Mouse (Mus musculus) adrenal gland, postnatal 10 days (tissue): ENCODE results near the gene Naa10. TPM values are rescaled to one million over a fixed set of nuclear protein-coding genes. Genes with fewer than 3 reads are reported as not detected.
A peak's percentile ranks its signal among the peaks of the same experiment; 100 is the strongest.

ENCODE experiments used
- DNase-seq: peaks from one replicate; pipeline ENCODE4 v3.0.0; 2021; ENCODE audit warnings: mixed read lengths
- long read RNA-seq, 2 experiments: library from polyadenylated mRNA; stranded (forward); transcript quantifications; one replicate each; pipeline ENCODE4 v2.0.0; 2021
- total RNA-seq, 2 experiments: library from RNA; stranded (reverse); gene quantifications; 2 replicates each; pipeline ENCODE4 v1.2.3; 2021

Gene Naa10
- total RNA-seq, result 10 to 100 TPM; 86.5 to 99.0 TPM
- long read RNA-seq, experiment 1, transcript Naa10-201 (8 exons, 962 nt), result minor isoform, 19 of 129 reads
- long read RNA-seq, experiment 1, transcript Naa10-203 (8 exons, 979 nt), result minor isoform, 9 of 129 reads
- long read RNA-seq, experiment 1, transcript Naa10-204 (8 exons, 1,031 nt), result major isoform, 82 of 129 reads
- long read RNA-seq, experiment 1, partial matches to known transcripts, result 5 of 129 reads
- long read RNA-seq, experiment 1, other reads (novel, unspliced or antisense), result 13 of 129 reads
- long read RNA-seq, experiment 2, transcript Naa10-204 (8 exons, 1,031 nt), result major isoform, 39 of 68 reads
- long read RNA-seq, experiment 2, transcript Naa10-201 (8 exons, 962 nt), result minor isoform, 11 of 68 reads
- long read RNA-seq, experiment 2, transcript Naa10-203 (8 exons, 979 nt), result minor isoform, 5 of 68 reads
- long read RNA-seq, experiment 2, partial matches to known transcripts, result 8 of 68 reads
- long read RNA-seq, experiment 2, other reads (novel, unspliced or antisense), result 2 of 68 reads

DNA sequence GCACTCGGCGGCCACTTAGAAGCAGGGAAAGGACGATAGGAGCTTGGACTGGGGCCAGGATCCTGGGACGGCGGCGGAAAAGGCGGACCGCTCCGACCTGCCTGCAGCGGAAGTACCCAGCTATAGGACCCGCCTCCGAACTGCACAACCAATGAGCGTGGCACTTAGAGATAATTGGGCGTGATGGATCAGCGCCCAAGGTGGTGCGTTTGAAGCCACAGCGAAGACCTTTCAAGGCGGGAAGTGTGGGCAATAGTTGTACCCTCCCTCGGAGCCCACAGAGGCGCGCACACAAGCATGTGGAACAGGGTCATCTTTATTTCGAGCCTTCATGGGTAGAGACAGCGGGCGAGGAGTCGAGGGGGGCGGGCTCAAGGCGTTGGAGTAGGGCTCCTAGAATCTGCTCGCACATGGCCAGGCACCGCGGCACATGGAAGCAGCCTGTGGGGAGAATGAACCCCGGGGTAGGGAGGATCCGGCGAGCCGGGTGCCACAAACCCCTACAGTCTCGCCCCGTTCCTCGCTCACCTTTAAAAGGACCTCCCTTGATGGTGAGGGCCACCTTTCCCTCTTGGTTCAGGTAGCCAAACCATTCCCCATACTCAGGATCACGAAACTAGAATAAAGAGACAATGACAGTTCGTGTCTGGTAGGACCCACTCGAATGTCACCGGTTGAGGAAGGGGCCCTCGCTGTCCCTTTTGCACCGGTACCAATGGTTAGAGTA lies at the start of gene Naa10, which contains the start of gene Arhgap4:
TSS of gene Naa10 (minus strand) at position 122 of the 727 bp plus-strand sequence.
TSS of gene Arhgap4 (minus strand) at position 48 of the 727 bp plus-strand sequence.
- DNase-seq, result peak; percentile 91

- DNase-seq, result no peak
These were observed 49.0 kb upstream of the Naa10 start for GRCm38 (mm10) chrX:73970781-73971180.

DNA sequence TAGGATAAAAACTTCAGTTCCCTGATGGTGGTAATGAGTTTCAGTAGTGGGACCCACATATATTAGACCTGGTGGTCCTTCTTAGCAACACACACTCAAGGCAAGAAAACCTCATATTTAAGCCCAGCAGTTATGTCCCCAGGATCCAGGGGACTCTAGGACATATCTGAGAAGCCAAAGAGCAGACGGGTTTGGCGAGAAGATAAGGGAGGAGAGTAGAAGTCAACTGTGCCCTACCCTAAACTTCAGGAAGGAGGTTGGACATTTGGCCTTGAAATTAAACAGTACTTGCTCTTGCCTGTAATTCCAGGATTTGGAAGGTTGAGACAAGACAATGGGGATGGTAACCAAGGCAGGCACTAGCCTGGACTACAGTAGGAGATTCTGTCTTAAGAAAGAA lies 48.0 kb upstream of the Naa10 start:
- DNase-seq, result no peak

GRCm38 (mm10) chrX:73969167-73969566 lies 47.4 kb upstream of the Naa10 start:
- no peak for DNase-seq

GRCm38 (mm10) chrX:73967177-73968075 lies 45.7 kb upstream of the Naa10 start:
- DNase-seq, result peak; percentile 87

DNA sequence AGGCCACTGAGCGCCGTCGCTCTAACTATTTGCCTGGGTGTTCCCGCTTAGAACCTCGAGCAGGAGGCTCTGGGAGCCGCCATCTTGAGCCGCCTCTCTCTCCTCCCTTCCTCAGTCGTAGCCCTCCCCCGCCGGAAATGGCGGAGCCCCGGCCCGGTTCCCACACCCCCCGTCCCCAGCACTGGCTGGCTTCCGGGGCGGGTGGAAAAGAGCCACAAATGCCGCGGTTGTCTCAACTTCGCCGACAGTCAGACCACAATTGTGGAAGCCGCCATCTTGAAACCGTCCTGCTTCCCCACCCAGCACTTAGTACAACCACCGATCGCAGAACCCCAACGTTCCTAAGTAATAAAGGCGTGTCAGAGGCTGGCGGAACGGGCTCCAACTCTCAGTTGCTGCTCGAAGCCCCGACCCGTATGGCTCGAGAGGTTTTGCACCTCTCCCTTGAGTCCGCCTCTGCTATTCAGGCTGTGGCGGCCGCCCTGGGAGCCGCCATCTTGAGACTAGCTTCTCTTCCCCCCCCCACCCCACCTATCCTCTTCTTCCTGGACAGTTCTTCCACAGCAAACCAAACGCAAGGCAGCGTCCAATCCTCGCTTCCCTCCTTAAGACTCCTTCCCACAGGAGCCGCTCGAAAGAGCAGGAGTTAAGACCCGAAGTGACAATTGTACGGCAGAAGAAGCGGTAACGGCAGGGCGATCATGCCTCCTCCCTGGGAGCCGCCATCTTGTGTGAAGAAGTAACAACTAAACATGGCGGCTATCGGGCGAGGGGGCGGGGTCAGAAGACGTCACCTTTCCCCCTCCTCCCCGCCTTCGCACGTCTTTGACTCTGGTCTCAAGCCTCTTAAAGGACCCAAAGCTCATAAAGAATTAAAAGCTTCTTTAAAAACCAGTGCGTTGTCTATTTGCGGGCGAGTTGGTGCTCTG lies 44.8 kb upstream of the Naa10 start, which contains the start of gene Hcfc1:
TSS of gene Hcfc1 (minus strand) at position 110 of the 929 bp plus-strand sequence.
- peak; percentile 92 for DNase-seq

GRCm38 (mm10) chrX:73965307-73965706 lies 43.6 kb upstream of the Naa10 start:
- DNase-seq, result peak; percentile 62

DNA sequence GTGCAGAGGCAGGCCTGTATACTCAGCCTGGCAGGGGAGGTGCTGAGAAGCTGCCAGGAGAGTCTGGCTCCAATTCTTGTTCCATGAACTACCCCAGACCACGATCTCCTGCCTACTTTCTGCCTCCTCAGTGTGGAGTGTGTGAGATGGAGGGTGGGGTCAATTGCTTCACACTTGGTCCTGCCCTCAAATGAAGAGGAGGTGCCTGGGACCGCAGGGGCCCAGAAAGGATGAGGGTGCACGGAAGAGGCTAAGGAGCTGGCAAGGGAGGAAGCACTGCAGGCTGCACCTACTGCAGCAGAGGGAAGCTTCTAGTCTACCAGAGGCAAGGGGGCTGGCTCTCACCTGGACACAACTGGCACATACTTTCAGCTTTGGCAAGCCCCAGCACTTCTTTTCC lies 42.6 kb upstream of the Naa10 start:
- DNase-seq, result peak; percentile 26

GRCm38 (mm10) chrX:73954988-73955387 lies 33.2 kb upstream of the Naa10 start:
- DNase-seq, result no peak

GRCm38 (mm10) chrX:73952603-73953002 lies 30.9 kb upstream of the Naa10 start:
- no peak for DNase-seq

DNA sequence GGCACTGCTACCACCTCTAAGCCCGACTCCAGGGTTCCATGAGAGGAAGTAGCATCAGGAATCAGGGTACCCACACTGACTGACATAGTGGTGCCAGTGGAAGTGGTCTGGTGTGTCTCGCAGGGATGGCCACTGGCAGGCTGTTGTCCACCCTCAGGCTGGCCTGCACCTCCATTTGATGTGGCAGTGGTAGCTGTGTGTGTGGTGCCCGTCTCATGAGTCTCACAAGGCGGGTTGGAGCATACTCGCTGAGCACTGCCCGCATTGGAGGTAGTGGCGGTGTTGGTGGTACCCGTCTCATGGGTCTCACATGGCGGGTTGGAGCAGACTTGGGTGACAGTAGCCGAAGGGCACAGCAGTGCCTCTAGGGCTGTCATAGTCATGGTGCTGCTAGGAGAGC lies 27.6 kb upstream of the Naa10 start:
- no peak for DNase-seq

DNA sequence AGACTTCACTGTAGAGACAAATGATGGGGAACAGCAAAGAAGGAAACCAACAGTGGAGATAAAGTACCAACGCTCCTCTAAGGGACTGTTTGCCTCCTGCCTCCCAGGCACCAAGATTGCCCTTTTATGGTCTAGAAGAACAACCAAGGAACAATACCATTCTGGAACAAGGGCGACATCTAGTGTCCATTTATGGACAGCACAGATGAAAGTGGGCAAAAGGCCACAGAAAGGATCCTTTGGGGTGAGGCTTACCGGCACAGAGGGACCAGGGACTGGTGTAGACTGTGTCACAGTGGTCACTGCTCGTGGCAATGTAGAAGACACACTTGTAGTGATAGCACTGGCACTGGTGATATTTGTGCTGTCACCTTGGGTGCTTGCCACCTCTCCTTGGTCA lies 26.9 kb upstream of the Naa10 start:
- DNase-seq, result peak; percentile 60

DNA sequence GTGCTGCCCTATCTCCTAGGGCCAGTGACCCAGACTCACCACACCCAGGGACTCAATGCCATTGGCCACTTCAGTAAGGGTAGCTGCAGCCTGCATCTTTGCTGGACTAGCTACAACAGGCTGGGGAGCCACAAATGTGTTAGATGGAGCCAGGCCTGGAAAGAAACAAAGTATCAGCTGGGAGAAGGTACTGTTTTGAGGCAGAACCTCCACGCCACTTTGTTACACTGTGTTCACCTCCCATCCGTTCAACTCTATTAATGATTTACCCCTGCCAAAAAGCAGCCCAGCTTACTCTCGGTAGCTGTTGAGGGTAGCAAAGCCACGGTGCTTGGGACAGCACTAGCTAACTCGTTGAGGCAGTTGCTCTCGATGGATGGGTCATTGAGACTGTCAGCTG lies 25.2 kb upstream of the Naa10 start:
- no peak for DNase-seq

DNA sequence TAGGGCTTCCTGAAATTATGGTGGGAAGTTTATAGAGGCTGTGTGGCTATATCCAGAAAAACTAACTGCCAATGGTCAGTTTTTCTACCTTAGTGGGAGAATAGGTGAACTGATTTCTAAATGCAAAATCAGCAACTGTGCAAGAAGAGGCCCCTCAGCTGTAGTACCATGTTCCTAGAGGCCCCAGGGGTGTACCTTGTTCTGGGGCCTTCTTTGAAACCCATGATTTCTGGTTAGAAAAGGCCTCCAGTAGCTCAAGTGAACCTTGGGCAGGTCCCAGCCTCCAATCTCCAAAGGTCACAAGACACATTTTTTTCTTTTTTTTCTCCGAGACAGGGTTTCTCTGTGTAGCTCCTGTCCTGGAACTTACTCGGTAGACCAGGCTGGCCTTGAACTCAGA lies 20.6 kb upstream of the Naa10 start:
- no peak for DNase-seq

DNA sequence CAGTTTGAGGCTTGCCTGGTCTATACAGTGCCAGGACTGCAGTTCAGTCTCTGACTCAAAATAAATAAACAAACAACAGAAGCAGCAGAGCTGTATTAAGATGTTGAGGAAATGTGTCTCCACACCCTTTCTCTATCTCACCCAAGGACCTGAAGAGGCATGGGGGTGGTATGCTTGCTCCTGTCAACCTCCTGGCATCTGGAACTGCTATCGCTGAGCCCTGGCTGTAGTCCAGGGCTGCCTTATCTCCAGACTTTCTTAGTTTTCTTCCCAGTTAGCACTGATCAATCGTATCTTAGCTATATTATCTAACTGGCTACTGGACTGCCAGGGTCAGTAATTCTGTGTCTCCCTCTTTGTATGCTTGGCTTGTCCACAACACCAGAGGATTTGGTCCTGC lies 20.1 kb upstream of the Naa10 start:
- no peak for DNase-seq

DNA sequence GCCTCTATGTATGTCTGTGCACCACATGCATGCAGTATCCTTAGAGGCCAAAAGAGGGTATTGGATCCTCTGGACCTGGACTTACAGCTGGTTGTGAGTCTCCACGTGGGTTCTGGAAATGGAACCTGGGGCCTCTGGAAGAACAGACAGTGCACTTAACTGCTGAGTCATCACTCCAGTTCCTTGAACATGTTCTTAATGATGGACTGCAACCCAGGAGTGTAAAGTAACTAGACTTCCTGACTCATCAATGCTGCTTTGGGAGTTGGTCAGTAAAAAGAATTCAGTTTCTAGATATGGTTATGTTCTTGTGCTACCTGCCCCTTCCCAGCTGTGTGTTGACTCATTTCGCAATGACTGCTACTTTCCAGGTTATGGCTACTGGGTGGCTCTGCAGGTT lies 10.1 kb upstream of the Naa10 start:
- DNase-seq, result no peak

DNA sequence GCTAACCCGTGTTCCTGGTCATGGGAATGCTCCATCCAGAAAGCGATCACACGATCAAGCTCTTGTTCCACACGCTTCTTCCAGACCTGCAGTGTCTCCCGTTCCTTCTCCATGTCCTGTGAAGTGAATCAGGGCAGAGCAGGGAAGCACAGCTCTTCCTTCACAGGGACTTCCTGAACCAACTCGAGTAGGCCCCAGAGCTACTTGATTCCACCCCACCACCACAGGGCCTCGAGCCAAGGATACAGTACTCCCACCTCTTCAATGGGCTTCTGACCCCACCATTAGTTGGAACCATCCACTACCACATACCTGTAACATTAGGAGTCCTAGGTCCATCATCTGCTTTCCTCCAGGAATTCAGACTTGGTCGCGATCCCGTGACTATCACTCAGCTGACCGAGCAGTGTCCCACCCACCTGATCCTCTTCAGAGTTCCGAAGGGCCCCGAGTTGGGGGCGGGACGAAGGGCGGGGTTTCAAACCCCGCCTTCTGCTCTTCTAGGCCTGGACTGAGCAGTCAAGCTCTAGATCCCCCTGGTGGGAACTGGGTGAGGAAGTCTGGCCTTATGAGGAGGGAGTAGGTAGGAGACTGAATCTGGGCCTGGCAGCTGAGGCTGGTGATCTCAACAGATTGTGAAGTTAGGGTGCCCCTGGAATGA lies 8.8 kb upstream of the Naa10 start, which contains the start of gene Renbp:
TSS of gene Renbp (minus strand) at position 449 of the 661 bp plus-strand sequence.
- DNase-seq, result peak; percentile 76

DNA sequence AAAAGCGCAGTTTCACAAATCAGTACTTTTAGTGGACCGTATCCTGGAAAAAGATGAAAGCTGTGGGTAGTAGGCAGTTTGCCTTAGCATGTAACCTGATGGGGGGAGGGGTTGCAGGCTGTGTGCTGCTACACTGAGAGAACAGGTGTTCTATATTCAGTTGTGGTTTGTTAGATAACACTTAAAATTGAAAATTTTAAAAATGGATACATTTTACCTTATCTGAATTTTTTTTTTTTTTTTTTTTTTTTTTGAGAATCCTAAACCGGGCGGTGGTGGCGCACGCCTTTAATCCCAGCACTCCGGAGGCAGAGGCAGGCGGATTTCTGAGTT lies 772 bp upstream of the Naa10 start:
- no peak for DNase-seq

GRCm38 (mm10) chrX:73921285-73921822 lies 390 bp downstream of the Naa10 start:
- DNase-seq, result peak; percentile 22

DNA sequence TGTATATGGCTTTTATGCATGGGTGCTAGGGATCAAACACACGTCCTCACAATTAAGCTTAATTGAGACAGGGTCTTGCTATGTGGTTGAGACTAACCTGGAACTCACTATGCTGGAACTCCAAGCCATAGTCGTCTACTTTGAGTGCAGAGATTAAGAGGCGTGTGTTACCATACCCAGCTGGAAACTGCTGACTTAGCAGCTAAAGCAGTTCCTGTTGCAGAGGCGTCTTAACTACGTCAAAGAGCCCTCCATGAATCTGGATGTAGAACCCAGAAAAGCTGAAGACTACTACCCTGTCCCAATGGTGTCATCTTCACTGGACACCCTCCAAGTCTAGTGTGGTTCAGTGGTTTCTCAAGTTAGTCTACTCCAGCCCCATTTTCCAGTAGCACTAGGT lies 3.1 kb downstream of the Naa10 start:
- DNase-seq, result no peak
